In genomic region chr5:73903219-73903570, GRCm38 (mm10) we compare ENCODE assay signal across 10 mouse cellular contexts.
A peak's percentile ranks its signal among the peaks of the same experiment; 100 is the strongest.
DNase-seq lines count a peak whose midpoint lies in the region; ATAC-seq lines count a peak whose summit lies in the region.
"Had no signal": no experiment of that assay in that cellular context is flagged by ENCODE, and none has a peak within 500 bp of the region (broad histone marks: within the 10 kb centered on the region; RNA-seq: fewer than 3 reads in every experiment).

No protein-coding gene starts in this region.

- H3K27me3 ChIP-seq in lung, embryonic 16.5 days (ENCODE audit: control insufficient read depth, insufficient read depth, low read depth, low read length): no peaks in the 10 kb centered on the region
- H3K27me3 ChIP-seq in midbrain, embryonic 16.5 days (ENCODE audit: control insufficient read depth, insufficient read depth, low read depth, low read length): no peaks in the 10 kb centered on the region

- H3K4me2 ChIP-seq in lung, embryonic 16.5 days (ENCODE audit: low read depth, low read length): peak overlapping the region; percentile 22; the same call in 1 of the 2 replicates
- H3K4me2 ChIP-seq in midbrain, embryonic 16.5 days (ENCODE audit: low read length): peak overlapping the region; percentile 15

- H3K36me3 ChIP-seq in lung, embryonic 16.5 days (ENCODE audit: control insufficient read depth, insufficient read depth, low read length): no peaks in the 10 kb centered on the region
- H3K36me3 ChIP-seq in midbrain, embryonic 16.5 days (ENCODE audit: control insufficient read depth, insufficient read depth, low read length): no peaks in the 10 kb centered on the region

- no peak for ATAC-seq in lung, embryonic 16.5 days (ENCODE audit: low read depth)
- ATAC-seq in midbrain, embryonic 16.5 days: no peak

- WGBS in lung, embryonic 16.5 days: 49% methylated on average over 8 of the region's 8 CpGs
- WGBS in midbrain, embryonic 16.5 days: 40% methylated on average over 8 of the region's 8 CpGs

- H3K9me3 ChIP-seq in lung, embryonic 16.5 days (ENCODE audit: control insufficient read depth, low read length): no peaks in the 10 kb centered on the region
- no peaks in the 10 kb centered on the region for H3K9me3 ChIP-seq in midbrain, embryonic 16.5 days (replicated peaks; ENCODE audit: control insufficient read depth, low read length, poor library complexity, severe bottlenecking)

- H3K9ac ChIP-seq in lung, embryonic 16.5 days (ENCODE audit: low read length): no peak overlapping the region
- no peak overlapping the region for H3K9ac ChIP-seq in midbrain, embryonic 16.5 days (ENCODE audit: low read depth, low read length)

- no peaks in the 10 kb centered on the region; the same call in 1 of the 2 replicates for H3K4me1 ChIP-seq in lung, embryonic 16.5 days (replicated peaks; ENCODE audit: control insufficient read depth, insufficient read depth, low read length)
- no peaks in the 10 kb centered on the region for H3K4me1 ChIP-seq in midbrain, embryonic 16.5 days (ENCODE audit: control insufficient read depth, insufficient read depth, low read length)

- no peak overlapping the region for H3K4me3 ChIP-seq in lung, embryonic 16.5 days (ENCODE audit: low read length)
- H3K4me3 ChIP-seq in midbrain, embryonic 16.5 days (ENCODE audit: low read depth, low read length): no peak overlapping the region

- DNase-seq in cerebellum, adult 9-10 months: peak; percentile 9
- no peak for DNase-seq in cerebellum, postnatal 25 days
- no peak for DNase-seq in lung, postnatal 10 days
- DNase-seq in kidney, postnatal 14 days: peak; percentile 53
- no peak for DNase-seq in heart, adult 18-20 months
- DNase-seq in heart, adult 9 months (ENCODE audit: low spot score in 2 of 2): no peak
- DNase-seq: cerebellum, adult 8-10 months; thymus, adult 18-20 months had no signal

- no peak overlapping the region for H3K27ac ChIP-seq in lung, embryonic 16.5 days (ENCODE audit: low read length)
- H3K27ac ChIP-seq in midbrain, embryonic 16.5 days (ENCODE audit: low read length): no peak overlapping the region

Comparison
In these comparisons a context has a peak if more than half of its experiments do, and no peak if none do; other contexts are left out.
1. DNase-seq: peak in cerebellum, adult 9-10 months (single experiment) and kidney, postnatal 14 days (single experiment); none in cerebellum, postnatal 25 days (0 of 2), lung, postnatal 10 days (single experiment), heart, adult 18-20 months (0 of 2) and heart, adult 9 months (0 of 2).